Mouse (Mus musculus) forebrain, postnatal 0 days (tissue): ENCODE results near the gene Clic1. TPM values are rescaled to one million over a fixed set of nuclear protein-coding genes. Genes with fewer than 3 reads are reported as not detected.
A peak's percentile ranks its signal among the peaks of the same experiment; 100 is the strongest.

Source experiments
- ATAC-seq: fragments of 200-750 bp; cut with Nextera tagmentation; 2 replicates; pipeline ENCODE4 v1.8.0; 2017; ENCODE audit warnings: mild to moderate bottlenecking, moderate library complexity
- DNase-seq: peaks from one replicate; pipeline ENCODE4 v3.0.0-alpha.2; 2015
- H3K27ac ChIP-seq: fragments of 300-500 bp; sonication (generic); 2 replicates; pipeline ENCODE4 v1.5.1; 2014; ENCODE audit warnings: low read depth, mild to moderate bottlenecking, antibody characterized with exemption, low read length, moderate library complexity, mixed read lengths
- H3K27me3 ChIP-seq: fragments of 300-500 bp; sonication (generic); 2 replicates; pipeline ENCODE4 v1.6.1; 2014; ENCODE audit warnings: mild to moderate bottlenecking, low read length, mixed read lengths; ENCODE audit not compliant: insufficient read depth
- H3K36me3 ChIP-seq: fragments of 300-500 bp; sonication (generic); 2 replicates; pipeline ENCODE4 v1.6.1; 2014; ENCODE audit warnings: mild to moderate bottlenecking, moderate library complexity; ENCODE audit not compliant: insufficient read depth
- H3K4me1 ChIP-seq: fragments of 300-500 bp; sonication (generic); 2 replicates; pipeline ENCODE4 v1.6.1; 2014; ENCODE audit warnings: antibody characterized with exemption; ENCODE audit not compliant: insufficient read depth
- H3K4me2 ChIP-seq: fragments of 300-500 bp; sonication (generic); 2 replicates; pipeline ENCODE4 v1.6.1; 2014; ENCODE audit warnings: low read depth, mild to moderate bottlenecking, moderate library complexity
- H3K4me3 ChIP-seq: fragments of 300-500 bp; sonication (generic); 2 replicates; pipeline ENCODE4 v1.5.1; 2014; ENCODE audit warnings: low read depth, low read length, mixed read lengths
- H3K9ac ChIP-seq: fragments of 300-500 bp; sonication (generic); 2 replicates; pipeline ENCODE4 v1.6.1; 2014; ENCODE audit warnings: mild to moderate bottlenecking
- H3K9me3 ChIP-seq: fragments of 300-500 bp; sonication (generic); 2 replicates; pipeline ENCODE4 v1.6.1; 2016; ENCODE audit warnings: low read length
- CTCF ChIP-seq: sonication (generic); IDR thresholded peaks from 2 replicates; pipeline ENCODE4 v1.5.1; 2016; ENCODE audit warnings: antibody characterized with exemption, control low read depth, low read depth
- WGBS: fragments of 180-500 bp; shearing (Covaris S2); extraction: QIAGEN DNeasy Blood & Tissue Kit; methylation state at CpG from one replicate; pipeline ENCODE4 v1.1.7; 2014; 5-methylcytosine and 5-hydroxymethylcytosine counted together
- polyA plus RNA-seq: library from polyadenylated mRNA; unstranded; fragments of >200 nt; fragmentation: Nextera tagmentation; extraction: Ambion mirVana; gene quantifications from 2 replicates; pipeline ENCODE4 v1.2.1, GENCODE M21; 2015
- total RNA-seq: library from RNA; depleted of rRNA; stranded (reverse); fragments of >200 nt; gene quantifications from 2 replicates; pipeline ENCODE4 v1.2.3, GENCODE M21; 2014

Gene Clic1
- total and polyA plus RNA-seq, 2 experiments from 2014 or later: 26.8 to 47.9 TPM

GRCm38 (mm10) chr17:35090166-35090932 lies 40.6 kb downstream of the Clic1 start:
- Histone ChIP-seq H3K27ac (peak overlapping the region; percentile 99; the same call in 1 of the 2 replicates), H3K4me2 (peak overlapping the region; percentile 61), H3K27me3 (no peaks in the 10 kb centered on the region), H3K9ac (peak overlapping the region; percentile 90), H3K9me3 (no peaks in the 10 kb centered on the region), H3K36me3 (peaks cover 31% of the 10 kb centered on the region), H3K4me3 (peak overlapping the region; percentile 71), H3K4me1 (peaks cover 3% of the 10 kb centered on the region; the same call in 1 of the 2 replicates)
- 44% methylated on average over 8 of the region's 8 CpGs for WGBS
- no peak for TF ChIP-seq CTCF
- ATAC-seq (no peak), DNase-seq (no peak)

- no peak for TF ChIP-seq CTCF
- WGBS: 87% methylated on average over 14 of the region's 14 CpGs
- DNase-seq (no peak), ATAC-seq (no peak)
- H3K9ac ChIP-seq: no peak overlapping the region
- no peak overlapping the region for H3K4me2 ChIP-seq
- H3K4me1 ChIP-seq: peaks cover 3% of the 10 kb centered on the region; the same call in 1 of the 2 replicates
- no peaks in the 10 kb centered on the region for H3K9me3 ChIP-seq
- H3K4me3 ChIP-seq: no peak overlapping the region
- H3K27me3 ChIP-seq: no peaks in the 10 kb centered on the region
- H3K27ac ChIP-seq: no peak overlapping the region
- peaks cover 47% of the 10 kb centered on the region for H3K36me3 ChIP-seq
These were observed 42.8 kb downstream of the Clic1 start for GRCm38 (mm10) chr17:35092403-35093198.

GRCm38 (mm10) chr17:35094475-35095365 lies 45.0 kb downstream of the Clic1 start:
- peaks cover 66% of the 10 kb centered on the region for H3K36me3 ChIP-seq
- peaks cover 3% of the 10 kb centered on the region; the same call in 1 of the 2 replicates for H3K4me1 ChIP-seq
- no peak overlapping the region for H3K4me3 ChIP-seq
- H3K27ac ChIP-seq: no peak overlapping the region
- 92% methylated on average over 15 of the region's 15 CpGs for WGBS
- no peak for DNase-seq
- H3K4me2 ChIP-seq: no peak overlapping the region
- H3K9ac ChIP-seq: no peak overlapping the region
- ATAC-seq: no peak
- H3K27me3 ChIP-seq: no peaks in the 10 kb centered on the region
- no peak for TF ChIP-seq CTCF
- H3K9me3 ChIP-seq: no peaks in the 10 kb centered on the region

GRCm38 (mm10) chr17:35096597-35096996 lies 46.8 kb downstream of the Clic1 start:
- Histone ChIP-seq H3K9me3 (no peaks in the 10 kb centered on the region), H3K4me1 (no peaks in the 10 kb centered on the region), H3K9ac (no peak overlapping the region), H3K4me3 (no peak overlapping the region), H3K4me2 (no peak overlapping the region), H3K27me3 (no peaks in the 10 kb centered on the region), H3K27ac (no peak overlapping the region), H3K36me3 (peaks cover 81% of the 10 kb centered on the region)
- TF ChIP-seq CTCF: no peak
- 89% methylated on average over 12 of the region's 12 CpGs for WGBS
- no peak for DNase-seq
- ATAC-seq: no peak

- WGBS: 78% methylated on average over 12 of the region's 12 CpGs
- Histone ChIP-seq H3K4me3 (no peak overlapping the region), H3K27me3 (no peaks in the 10 kb centered on the region), H3K36me3 (peaks cover 83% of the 10 kb centered on the region), H3K27ac (no peak overlapping the region), H3K9ac (no peak overlapping the region), H3K4me1 (no peaks in the 10 kb centered on the region), H3K4me2 (no peak overlapping the region), H3K9me3 (no peaks in the 10 kb centered on the region)
- no peak for DNase-seq
- ATAC-seq: no peak
- no peak for TF ChIP-seq CTCF
These were observed 47.4 kb downstream of the Clic1 start for GRCm38 (mm10) chr17:35097164-35097655.

- H3K36me3 ChIP-seq: peaks cover 75% of the 10 kb centered on the region
- ATAC-seq (no peak), DNase-seq (no peak)
- no peaks in the 10 kb centered on the region for H3K4me1 ChIP-seq
- H3K27ac ChIP-seq: no peak overlapping the region
- H3K4me2 ChIP-seq: no peak overlapping the region
- 73% methylated on average over 10 of the region's 10 CpGs for WGBS
- H3K4me3 ChIP-seq: no peak overlapping the region
- no peaks in the 10 kb centered on the region for H3K9me3 ChIP-seq
- H3K9ac ChIP-seq: no peak overlapping the region
- H3K27me3 ChIP-seq: no peaks in the 10 kb centered on the region
- TF ChIP-seq CTCF: no peak
These were observed 50.5 kb downstream of the Clic1 start for GRCm38 (mm10) chr17:35100196-35100765.
